Mouse (Mus musculus) lung, postnatal 0 days (tissue): ENCODE results near the gene Jak1.

Experiments used
- CTCF ChIP-seq: IDR thresholded peaks from 2 replicates; pipeline ENCODE4 v1.5.1; 2016; ENCODE audit warnings: antibody characterized with exemption, mild to moderate bottlenecking
- EP300 ChIP-seq: IDR thresholded peaks from 2 replicates; pipeline ENCODE4 v1.6.1; 2016; ENCODE audit warnings: antibody characterized with exemption, mild to moderate bottlenecking, control low read depth

DNA sequence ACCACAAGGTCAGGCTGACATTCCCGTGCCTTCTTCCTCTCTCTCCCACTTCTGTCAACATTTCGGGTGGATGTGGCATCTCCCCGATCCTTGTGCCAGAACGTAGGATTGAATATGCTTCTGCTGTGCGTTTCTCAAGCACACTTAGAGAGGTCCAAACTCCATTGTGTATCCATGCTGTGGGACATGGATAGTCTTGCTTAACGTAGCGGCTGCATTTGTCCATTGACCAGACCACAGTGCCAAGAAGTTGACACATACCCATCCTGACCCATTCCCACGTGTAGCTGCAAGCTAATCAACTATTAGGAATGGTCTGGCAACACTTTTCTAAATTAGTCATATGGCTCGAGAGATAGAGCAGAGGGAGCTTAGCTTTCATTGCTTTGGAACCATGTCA lies 40.0 kb upstream of the Jak1 start:
- no peak for TF ChIP-seq EP300
- no peak for TF ChIP-seq CTCF
